Mouse (Mus musculus): ENCODE measurements around the gene Tex19.1.

DNA sequence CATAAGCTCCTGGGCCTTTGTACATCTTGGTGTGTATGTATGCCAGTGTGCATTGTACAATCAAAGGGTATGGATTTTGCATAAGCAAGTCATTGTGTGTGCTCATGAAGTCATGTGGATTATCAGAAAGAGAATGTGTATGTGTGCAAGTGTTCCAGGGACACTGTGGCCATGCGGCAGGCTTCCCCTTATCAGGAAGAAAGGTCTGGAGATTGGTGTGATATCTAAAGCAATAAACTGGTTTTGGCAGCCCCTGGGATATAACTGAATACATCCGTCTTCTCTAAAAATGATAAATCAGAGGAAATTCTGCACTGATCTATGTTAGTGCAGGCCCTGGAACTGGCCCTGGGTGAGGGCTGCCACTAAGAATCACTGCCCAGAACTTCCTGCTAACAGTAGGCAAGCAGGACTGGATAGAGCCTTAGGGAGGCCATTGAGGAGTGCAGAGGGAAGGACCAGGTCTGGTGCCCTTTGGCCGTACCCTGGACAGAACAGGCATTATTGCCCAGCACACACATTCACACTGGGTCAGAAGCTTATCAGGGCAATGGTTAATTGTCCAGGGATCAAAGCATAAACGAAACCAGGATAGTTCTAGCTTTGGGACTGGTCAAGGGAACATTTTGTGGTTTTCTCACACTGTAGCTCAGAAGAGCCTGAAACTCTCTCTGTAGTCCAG is 44.7 kb upstream of the Tex19.1 start:
- TF ChIP-seq GATA1 (IDR thresholded peaks at IDR 0.05; ENCODE audit: borderline replicate concordance, low read length) (no peak), FLI1 (IDR thresholded peaks at IDR 0.05; ENCODE audit: low read length) (no peak)

All from megakaryocyte, embryonic 14.5 days (primary cell).